Mouse (Mus musculus): ENCODE results near the gene Srsf6.
"Not testable (repeated sequence)": the region's sequence is repeated elsewhere in the genome, so short reads cannot be mapped to it uniquely, and the experiment has no call there.

Srsf6 gene

GRCm38 (mm10) chr2:162931123-162931673, at the start of gene Srsf6:
TSS of gene Srsf6 (plus strand) at chr2:162931528.
- peak; percentile 96 for DNase-seq

GRCm38 (mm10) chr2:162884101-162884500, 47.2 kb upstream of the Srsf6 start:
- no peak for DNase-seq

- DNase-seq, result no peak
Observed at GRCm38 (mm10) chr2:162887121-162887520, 44.2 kb upstream of the Srsf6 start.

GRCm38 (mm10) chr2:162888677-162889076, 42.7 kb upstream of the Srsf6 start:
- DNase-seq, result no peak

- no peak for DNase-seq
Observed at GRCm38 (mm10) chr2:162889191-162889590, 42.1 kb upstream of the Srsf6 start.

DNA sequence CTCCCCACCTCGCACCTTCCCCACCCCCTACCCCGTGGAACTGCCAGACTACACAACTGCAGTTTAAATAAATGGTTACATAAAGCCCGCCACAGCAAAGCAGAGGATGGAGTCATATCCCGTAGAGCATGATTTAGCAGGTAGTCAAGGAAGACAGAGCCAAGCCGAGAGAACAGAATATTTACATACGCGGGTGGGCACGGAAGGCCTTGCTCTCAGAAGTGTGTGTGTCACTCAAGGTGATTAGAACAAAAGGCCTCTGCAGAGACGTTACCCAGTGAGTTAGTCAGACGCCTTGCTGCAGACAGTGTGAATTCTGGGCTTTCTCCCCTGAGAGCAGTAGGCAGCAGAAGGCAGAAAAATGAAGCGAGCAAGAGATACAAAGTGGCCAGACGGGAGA, 41.6 kb upstream of the Srsf6 start:
- DNase-seq, result no peak

- not testable (repeated sequence) for DNase-seq
Observed at GRCm38 (mm10) chr2:162892979-162893378, 38.3 kb upstream of the Srsf6 start.

GRCm38 (mm10) chr2:162899256-162899655, 32.1 kb upstream of the Srsf6 start:
- not testable (repeated sequence) for DNase-seq

DNA sequence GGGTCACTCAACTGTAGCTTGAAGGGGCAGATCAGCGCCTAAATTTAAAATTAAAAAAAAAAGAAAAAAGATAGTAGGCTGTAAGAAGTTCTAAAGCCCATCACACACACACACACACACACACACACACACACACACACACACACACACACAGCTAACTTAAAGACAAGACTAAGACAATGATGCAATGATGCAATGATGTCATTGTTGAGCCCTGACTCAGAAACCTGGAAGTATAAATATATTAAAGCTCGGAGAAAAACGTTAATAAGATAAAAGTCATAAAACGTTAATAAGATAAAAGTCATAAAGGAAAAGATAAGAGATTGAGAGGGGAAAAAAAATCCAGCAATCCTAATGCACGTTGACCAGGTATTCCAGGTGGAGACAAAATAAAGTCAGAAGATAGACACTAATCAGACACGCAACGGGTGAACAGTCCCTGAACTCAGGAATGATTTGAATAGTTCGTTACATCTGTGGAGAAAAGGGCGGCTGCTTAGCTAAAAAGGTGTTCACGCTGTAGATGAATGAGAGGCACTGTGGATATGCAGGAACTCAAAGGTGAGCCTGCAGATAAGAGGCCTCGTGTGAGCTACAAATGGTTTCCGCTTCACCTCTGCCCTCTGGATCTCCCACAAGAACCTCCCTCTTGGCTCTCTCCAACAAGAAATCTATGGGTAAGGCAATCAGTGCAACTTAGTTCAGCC, 31.3 kb upstream of the Srsf6 start:
- no peak for DNase-seq

- no peak for DNase-seq
Observed at GRCm38 (mm10) chr2:162900590-162900916, 30.8 kb upstream of the Srsf6 start.

GRCm38 (mm10) chr2:162905902-162906301, 25.4 kb upstream of the Srsf6 start:
- DNase-seq, result no peak

DNA sequence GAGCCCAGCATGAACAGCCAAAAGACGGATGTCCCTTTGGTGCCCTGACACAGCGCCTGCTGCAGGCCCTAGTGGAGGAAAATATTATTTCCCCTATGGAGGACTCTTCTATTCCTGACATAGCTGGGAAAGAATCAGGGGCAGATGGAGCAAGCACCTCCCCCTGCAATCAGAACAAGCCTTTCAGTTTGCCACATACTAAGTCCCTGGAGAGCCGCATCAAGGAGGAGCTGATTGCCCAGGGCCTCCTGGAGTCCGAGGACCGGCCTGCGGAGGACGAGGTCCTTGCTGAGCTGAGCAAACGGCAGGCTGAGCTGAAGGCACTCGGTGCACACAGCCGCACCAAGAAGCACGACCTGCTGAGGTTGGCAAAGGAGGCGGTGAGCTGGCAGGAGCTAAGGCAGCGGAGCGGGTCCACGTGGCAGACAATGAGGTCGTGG, 23.3 kb upstream of the Srsf6 start:
- DNase-seq, result no peak

DNA sequence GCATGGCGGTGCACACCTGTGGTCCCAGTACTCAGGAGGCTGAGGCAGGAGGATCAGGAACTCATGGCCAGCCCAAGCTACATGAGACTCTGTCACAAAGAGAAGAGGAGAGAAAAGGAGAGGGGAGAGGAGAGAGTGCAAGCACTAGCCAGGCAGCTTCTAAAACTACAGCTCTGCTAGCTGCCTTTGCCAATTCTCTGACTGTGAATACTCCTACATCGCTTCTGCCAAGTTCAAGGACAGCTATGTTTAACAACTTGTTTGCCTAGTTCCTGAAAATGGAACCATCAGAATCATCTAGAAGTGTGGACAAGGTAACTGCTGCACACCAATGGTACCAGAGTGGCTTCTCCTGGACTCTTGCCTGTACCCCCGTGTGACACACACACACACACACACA, 17.3 kb upstream of the Srsf6 start:
- no peak for DNase-seq

DNA sequence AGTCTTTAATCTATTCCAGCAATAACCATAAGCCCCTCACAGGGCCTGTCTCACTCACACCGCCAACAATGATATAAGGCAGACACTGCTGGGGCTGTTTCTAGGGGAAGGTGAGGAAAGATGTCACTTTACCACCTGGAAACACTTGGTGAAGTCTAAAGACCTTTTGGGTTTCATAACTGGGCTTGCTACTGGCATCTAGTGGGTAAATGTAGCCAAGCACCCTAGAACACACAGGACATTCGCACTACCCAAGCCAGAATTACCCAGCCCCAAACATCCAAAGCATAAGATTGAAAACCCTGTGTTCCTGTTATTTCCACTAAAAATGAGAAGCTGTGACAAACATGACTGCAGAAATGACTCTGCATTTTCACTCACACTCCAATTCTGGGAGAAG, 16.8 kb upstream of the Srsf6 start:
- DNase-seq, result no peak

DNA sequence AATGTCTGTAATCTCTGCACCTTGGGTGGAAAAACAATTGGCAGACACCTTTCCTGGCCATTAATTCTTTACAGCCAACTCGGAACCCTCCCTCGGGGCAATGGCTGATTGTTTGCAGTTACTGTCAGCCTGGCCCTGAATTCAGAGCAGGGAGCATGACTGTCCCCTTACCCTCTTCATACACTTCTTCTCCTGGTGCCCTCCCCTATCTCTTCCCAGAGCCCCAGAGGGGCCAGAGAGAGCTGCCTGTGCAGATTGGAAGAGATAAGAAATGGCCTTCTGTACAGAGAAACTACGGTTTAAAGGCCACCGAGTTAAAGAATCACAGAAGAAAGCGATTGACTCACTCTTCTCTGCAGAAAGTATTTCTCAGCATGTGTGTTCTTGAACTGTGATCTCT, 11.4 kb upstream of the Srsf6 start:
- no peak for DNase-seq

- DNase-seq, result peak; percentile 67
Observed at GRCm38 (mm10) chr2:162922183-162922582, 9.1 kb upstream of the Srsf6 start.

DNA sequence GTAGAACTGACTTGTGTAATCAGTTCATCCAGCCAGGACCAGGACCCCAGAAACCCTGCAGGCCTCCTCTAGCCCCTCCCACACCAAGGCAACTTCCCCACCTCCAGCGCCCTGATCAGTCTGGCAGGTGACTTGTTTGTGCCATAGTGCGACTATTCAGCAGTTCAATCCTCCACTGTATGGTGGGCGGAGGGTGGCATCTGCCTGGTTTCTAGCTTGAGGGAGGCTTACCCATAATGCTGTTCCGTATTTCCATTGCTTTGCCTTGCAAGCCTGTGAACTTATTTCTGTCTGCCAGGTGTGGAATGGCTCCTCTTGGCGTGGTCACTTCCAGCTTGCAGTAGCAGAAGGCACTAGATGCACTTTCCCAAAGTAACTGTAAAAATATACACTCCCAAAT, 8.5 kb upstream of the Srsf6 start:
- DNase-seq, result no peak

GRCm38 (mm10) chr2:162924126-162924525, 7.2 kb upstream of the Srsf6 start:
- no peak for DNase-seq

- DNase-seq, result no peak
Observed at GRCm38 (mm10) chr2:162927918-162928585, 3.3 kb upstream of the Srsf6 start.

- no peak for DNase-seq
Observed at GRCm38 (mm10) chr2:162929704-162930103, 1.6 kb upstream of the Srsf6 start.

DNA sequence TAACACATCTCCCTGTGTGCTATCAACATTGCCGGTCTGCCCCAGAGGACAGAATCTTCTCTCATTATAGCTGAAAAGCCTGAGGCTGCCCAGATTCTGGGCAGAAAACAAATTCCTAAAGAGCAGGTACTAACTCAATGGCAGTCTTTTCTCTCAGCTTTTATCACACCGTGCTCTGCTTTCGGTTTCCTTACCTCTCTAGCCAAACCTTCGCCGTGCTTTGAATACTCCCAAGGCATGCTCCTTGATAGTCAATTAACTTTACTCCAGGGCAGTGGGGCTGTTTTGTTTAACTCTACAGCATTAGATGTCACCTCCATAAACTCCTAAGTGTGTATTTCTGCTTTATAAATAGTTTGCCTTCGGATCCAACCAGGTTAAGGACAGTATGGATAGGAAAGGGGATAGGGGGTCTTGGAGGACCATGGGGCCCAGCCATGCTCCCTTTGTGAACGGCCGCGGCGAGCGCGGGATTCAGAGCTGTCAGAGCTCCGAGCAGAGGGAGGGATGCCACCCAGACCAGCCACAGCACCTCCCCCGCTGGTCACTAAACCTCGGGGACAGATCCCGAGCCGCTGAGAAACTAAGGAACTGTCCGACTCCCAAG, 709 bp upstream of the Srsf6 start:
- no peak for DNase-seq

DNA sequence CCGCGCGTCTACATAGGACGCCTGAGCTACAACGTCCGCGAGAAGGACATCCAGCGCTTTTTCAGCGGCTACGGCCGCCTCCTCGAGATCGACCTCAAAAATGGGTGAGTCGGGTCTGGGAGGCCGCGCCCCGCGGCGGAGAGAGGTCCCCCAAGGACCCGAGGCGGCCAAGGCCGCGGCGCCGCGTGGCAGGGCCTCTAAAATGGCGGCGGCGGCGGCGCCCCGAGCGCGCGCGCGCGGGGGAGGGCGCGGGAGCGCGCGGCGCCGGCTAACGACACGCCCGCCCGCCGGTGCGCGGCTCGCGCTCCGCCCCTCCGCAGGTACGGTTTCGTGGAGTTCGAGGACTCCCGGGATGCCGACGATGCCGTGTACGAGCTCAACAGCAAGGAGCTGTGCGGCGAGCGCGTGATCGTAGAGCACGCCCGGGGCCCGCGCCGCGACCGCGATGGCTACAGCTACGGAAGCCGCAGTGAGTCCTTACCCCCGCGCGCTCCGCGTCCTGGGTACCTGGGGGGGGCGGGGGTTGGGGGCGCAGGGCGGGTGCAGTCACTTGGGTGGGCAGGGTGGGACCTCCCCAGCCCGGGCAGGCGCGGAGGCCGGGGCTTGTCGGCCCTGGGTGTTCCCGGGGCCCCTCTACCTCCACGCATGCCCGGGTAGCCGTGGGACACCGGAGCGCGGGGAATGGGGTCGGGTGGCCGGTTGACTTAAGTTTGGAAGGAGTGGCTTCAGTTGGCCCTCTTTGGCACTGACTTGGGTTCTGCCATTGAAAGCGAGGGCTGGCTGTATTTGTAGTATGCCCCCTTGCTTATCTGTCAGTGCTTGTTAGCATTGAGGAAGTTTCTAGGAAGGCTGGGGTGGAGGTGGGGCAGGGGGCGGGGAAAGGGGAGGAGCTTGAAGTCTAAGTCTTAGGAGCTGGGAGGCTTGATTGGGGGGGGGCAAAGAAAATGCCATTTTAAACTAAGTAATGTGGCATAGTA, 634 bp downstream of the Srsf6 start:
- DNase-seq, result peak; percentile 81

- DNase-seq, result no peak
Observed at GRCm38 (mm10) chr2:162932706-162933105, 1.4 kb downstream of the Srsf6 start.

Measured in thymus, postnatal 4 days (tissue).